Mouse (Mus musculus) MEL (cell line): Measurements from ENCODE around the gene B230217C12Rik. TPM values are rescaled to one million over a fixed set of nuclear protein-coding genes. Genes with fewer than 3 reads are reported as not detected.

ENCODE experiments used
- DNase-seq: peaks from one replicate; pipeline ENCODE4 v3.0.0; 2011; ENCODE audit warnings: low read depth, low spot score
- H3K27ac ChIP-seq: 2 replicates; pipeline ENCODE4 v1.5.1; 2012; ENCODE audit warnings: low read depth, mild to moderate bottlenecking, control low read depth, low read length, moderate library complexity; ENCODE audit not compliant: control insufficient read depth
- H3K27me3 ChIP-seq, 2 experiments: fragments of 150-350 bp in 1 of 2; sonication (generic) in 1 of 2; 2 replicates each; pipeline ENCODE4 v1.6.1; 2012; ENCODE audit warnings: low read length in 2 of 2, mild to moderate bottlenecking in 2 of 2, improper control_type of control experiment in 1 of 2, moderate library complexity in 1 of 2; ENCODE audit not compliant: insufficient read depth in 2 of 2, control insufficient read depth in 1 of 2
- H3K36me3 ChIP-seq, 2 experiments: 2 replicates each; pipeline ENCODE4 v1.6.1; 2012 to 2014; ENCODE audit warnings: low read length in 2 of 2, improper control_type of control experiment in 1 of 2, inconsistent platforms in 1 of 2, mild to moderate bottlenecking in 1 of 2; ENCODE audit not compliant: insufficient read depth in 2 of 2, control insufficient read depth in 1 of 2
- H3K4me1 ChIP-seq, 2 experiments: fragments of 150-350 bp in 1 of 2; sonication (generic) in 1 of 2; 2 replicates each; pipeline ENCODE4 v1.6.1; 2012; ENCODE audit warnings: low read length in 2 of 2, improper control_type of control experiment in 1 of 2, mild to moderate bottlenecking in 1 of 2; ENCODE audit not compliant: insufficient read depth in 2 of 2, control insufficient read depth in 1 of 2
- H3K4me3 ChIP-seq, 2 experiments: fragments of 150-350 bp in 1 of 2; sonication (generic) in 1 of 2; 2 replicates each; pipeline ENCODE4 v1.5.1; 2012; ENCODE audit warnings: low read depth in 2 of 2, low read length in 2 of 2, mild to moderate bottlenecking in 2 of 2, moderate library complexity in 2 of 2, control low read depth in 1 of 2, improper control_type of control experiment in 1 of 2; ENCODE audit not compliant: control insufficient read depth in 1 of 2, insufficient read depth in 1 of 2
- H3K79me2 ChIP-seq: 2 replicates; pipeline ENCODE4 v1.6.1; 2012; ENCODE audit warnings: mild to moderate bottlenecking, low read length, moderate library complexity; ENCODE audit not compliant: control insufficient read depth, poor library complexity, insufficient read depth
- H3K9ac ChIP-seq: 2 replicates; pipeline ENCODE4 v1.6.1; 2012; ENCODE audit warnings: low read depth, mild to moderate bottlenecking, control low read depth, low read length, moderate library complexity; ENCODE audit not compliant: control insufficient read depth, poor library complexity, severe bottlenecking
- H3K9me3 ChIP-seq: fragments of 150-350 bp; sonication (generic); replicated peaks from 2 replicates; pipeline ENCODE4 v1.6.1; 2012; ENCODE audit warnings: mild to moderate bottlenecking, low read length, improper control_type of control experiment, moderate library complexity; ENCODE audit not compliant: insufficient read depth
- BHLHE40 ChIP-seq: IDR thresholded peaks from 2 replicates; pipeline ENCODE4 v1.6.1; 2012; ENCODE audit warnings: low read depth, mild to moderate bottlenecking, inconsistent platforms, low read length, improper control_type of control experiment, borderline replicate concordance
- CHD1 ChIP-seq: IDR thresholded peaks from 2 replicates; pipeline ENCODE4 v1.6.1; 2012; ENCODE audit warnings: low read depth, mild to moderate bottlenecking, inconsistent platforms, low read length, improper control_type of control experiment
- HCFC1 ChIP-seq: IDR thresholded peaks from 2 replicates; pipeline ENCODE4 v1.6.1; 2012; ENCODE audit warnings: low read depth, mild to moderate bottlenecking, inconsistent platforms, low read length, improper control_type of control experiment, moderate library complexity
- JUND ChIP-seq: IDR thresholded peaks from 2 replicates; pipeline ENCODE4 v1.6.1; 2011; ENCODE audit warnings: low read depth, mild to moderate bottlenecking, improper control_type of control experiment, low read length
- MEF2A ChIP-seq: IDR thresholded peaks from 2 replicates; pipeline ENCODE4 v1.6.1; 2014; ENCODE audit warnings: low read depth, mild to moderate bottlenecking, inconsistent platforms, low read length, improper control_type of control experiment; ENCODE audit not compliant: poor library complexity, insufficient replicate concordance, severe bottlenecking; ENCODE audit errors: extremely low read depth
- MXI1 ChIP-seq: IDR thresholded peaks from 2 replicates; pipeline ENCODE4 v1.6.1; 2011; ENCODE audit warnings: mild to moderate bottlenecking, low read depth, low read length, improper control_type of control experiment
- MYC ChIP-seq: IDR thresholded peaks from 2 replicates; pipeline ENCODE4 v1.6.1; 2011; ENCODE audit warnings: low read depth, mild to moderate bottlenecking, low read length, improper control_type of control experiment, moderate library complexity
- NELFE ChIP-seq: IDR thresholded peaks from 2 replicates; pipeline ENCODE4 v1.6.1; 2011; ENCODE audit warnings: low read depth, low read length, improper control_type of control experiment
- NRF1 ChIP-seq: IDR thresholded peaks from 2 replicates; pipeline ENCODE4 v1.6.1; 2014; ENCODE audit warnings: low read depth, mild to moderate bottlenecking, inconsistent platforms, low read length, improper control_type of control experiment, moderate library complexity; ENCODE audit not compliant: poor library complexity, insufficient read depth, severe bottlenecking
- POLR2AphosphoS2 ChIP-seq: IDR thresholded peaks from 2 replicates; pipeline ENCODE4 v1.6.1; 2011; ENCODE audit warnings: low read length, improper control_type of control experiment
- POLR2AphosphoS5 ChIP-seq: IDR thresholded peaks from 2 replicates; pipeline ENCODE4 v1.6.1; 2012; ENCODE audit warnings: low read depth, borderline replicate concordance, mild to moderate bottlenecking, inconsistent platforms, low read length, moderate library complexity, mixed read lengths
- TAL1 ChIP-seq: IDR thresholded peaks from 2 replicates; pipeline ENCODE4 v1.6.1; 2012; ENCODE audit warnings: mild to moderate bottlenecking, inconsistent platforms, low read length, moderate library complexity, mixed read lengths
- TCF12 ChIP-seq: IDR thresholded peaks from 2 replicates; pipeline ENCODE4 v1.6.1; 2014; ENCODE audit warnings: low read depth, mild to moderate bottlenecking, inconsistent platforms, low read length, improper control_type of control experiment, moderate library complexity
- USF1 ChIP-seq: IDR thresholded peaks from 2 replicates; pipeline ENCODE4 v1.6.1; 2014; ENCODE audit warnings: low read depth, mild to moderate bottlenecking, inconsistent platforms, low read length, improper control_type of control experiment, moderate library complexity
- USF2 ChIP-seq, 2 experiments: IDR thresholded peaks; 2 replicates each; pipeline ENCODE4 v1.6.1; 2011 to 2012; ENCODE audit warnings: improper control_type of control experiment in 2 of 2, low read length in 2 of 2, borderline replicate concordance in 1 of 2, inconsistent platforms in 1 of 2, low read depth in 1 of 2, mild to moderate bottlenecking in 1 of 2; ENCODE audit not compliant: insufficient read depth in 1 of 2
- ZMIZ1 ChIP-seq: IDR thresholded peaks from 2 replicates; pipeline ENCODE4 v1.6.1; 2012; ENCODE audit warnings: low read depth, mild to moderate bottlenecking, inconsistent platforms, low read length, improper control_type of control experiment, moderate library complexity
- polyA plus RNA-seq, 2 experiments: library from polyadenylated mRNA; stranded (reverse) in 1 of 2; unstranded in 1 of 2; fragments of >175 nt in 1 of 2; fragments of >200 nt in 1 of 2; gene quantifications; 2 replicates each; pipeline versions ENCODE4 v1.2.1 to v1.2.4; 2012; ENCODE audit warnings: low replicate concordance in 2 of 2, low read depth in 1 of 2; ENCODE audit not compliant: insufficient read length in 2 of 2, insufficient read depth in 1 of 2, missing spikeins in 1 of 2
- total RNA-seq: library from RNA; depleted of rRNA; stranded (reverse); fragments of 300-350 nt; gene quantifications from 2 replicates; pipeline ENCODE4 v1.2.3, GENCODE M21; 2012

Gene B230217C12Rik
- total and polyA plus RNA-seq, 3 experiments = 0.81 TPM; not detected in 2

- Histone ChIP-seq H3K36me3 (peaks cover 0 to 19% of the 10 kb centered on the region in 2 experiments; a peak in 2 of 4 replicates), H3K79me2 (peaks cover 5% of the 10 kb centered on the region; the same call in 1 of the 2 replicates), H3K27me3 (no peaks in the 10 kb centered on the region), H3K27ac (no peak overlapping the region), H3K9me3 (no peaks in the 10 kb centered on the region), H3K9ac (no peak overlapping the region), H3K4me1 (peaks cover 2 to 28% of the 10 kb centered on the region in 2 experiments), H3K4me3 (no peak overlapping the region)
- TF ChIP-seq JUND (no peak), NRF1 (no peak), POLR2AphosphoS5 (no peak), BHLHE40 (no peak), TCF12 (no peak), POLR2AphosphoS2 (no peak), USF2 (IDR thresholded peaks at IDR 0.05; ENCODE audit: borderline replicate concordance in 1 of 2, insufficient read depth in 1 of 2, low read depth in 1 of 2, low read length in 2 of 2) (no peak), NELFE (no peak), ZMIZ1 (no peak), MYC (no peak), TAL1 (no peak)
- DNase-seq = no peak
Measured at GRCm38 (mm10) chr11:97805662-97806612, 34.6 kb upstream of the B230217C12Rik start.

- Histone ChIP-seq H3K9me3 (no peaks in the 10 kb centered on the region), H3K9ac (no peak overlapping the region), H3K4me3 (no peak overlapping the region), H3K27ac (no peak overlapping the region), H3K4me1 (peaks cover 2 to 23% of the 10 kb centered on the region in 2 experiments), H3K79me2 (no peaks in the 10 kb centered on the region), H3K27me3 (no peaks in the 10 kb centered on the region), H3K36me3 (peaks cover 0 to 14% of the 10 kb centered on the region in 2 experiments; a peak in 2 of 4 replicates)
- TF ChIP-seq HCFC1 = no peak
- no peak for TF ChIP-seq NELFE
- TF ChIP-seq USF1 = no peak
- no peak for TF ChIP-seq MEF2A
- no peak for TF ChIP-seq CHD1
- no peak for TF ChIP-seq MXI1
- DNase-seq = no peak
Measured at GRCm38 (mm10) chr11:97806613-97806964, 34.0 kb upstream of the B230217C12Rik start.
